Mouse (Mus musculus) skeletal muscle tissue, adult 2 months (tissue): ENCODE measurements around the gene Ttc27.

ENCODE experiments used
- DNase-seq: peaks from one replicate; pipeline ENCODE4 v3.0.0-alpha.2; 2012; ENCODE audit warnings: low read depth, low spot score

Gene Ttc27

GRCm38 (mm10) chr17:74876954-74877353 lies 159.4 kb downstream of the Ttc27 start:
- DNase-seq, result no peak

GRCm38 (mm10) chr17:74879768-74880167 lies 162.2 kb downstream of the Ttc27 start:
- DNase-seq, result no peak

- DNase-seq, result no peak
Measured at GRCm38 (mm10) chr17:74887039-74887438, 169.5 kb downstream of the Ttc27 start.

GRCm38 (mm10) chr17:74888836-74889534 lies 171.5 kb downstream of the Ttc27 start:
- DNase-seq, result no peak

- no peak for DNase-seq
Measured at GRCm38 (mm10) chr17:74889535-74890117, 172.1 kb downstream of the Ttc27 start.

GRCm38 (mm10) chr17:74902453-74902852 lies 184.9 kb downstream of the Ttc27 start:
- DNase-seq, result no peak

GRCm38 (mm10) chr17:74903411-74904331 lies 186.1 kb downstream of the Ttc27 start:
- DNase-seq, result no peak

- DNase-seq, result no peak
Measured at GRCm38 (mm10) chr17:74904332-74904687, 186.8 kb downstream of the Ttc27 start.

- DNase-seq, result no peak
Measured at GRCm38 (mm10) chr17:74904956-74905355, 187.4 kb downstream of the Ttc27 start.

- no peak for DNase-seq
Measured at GRCm38 (mm10) chr17:74912995-74913394, 195.5 kb downstream of the Ttc27 start.
